Comparison of ENCODE assay signal across 8 mouse cellular contexts in the genomic region with DNA sequence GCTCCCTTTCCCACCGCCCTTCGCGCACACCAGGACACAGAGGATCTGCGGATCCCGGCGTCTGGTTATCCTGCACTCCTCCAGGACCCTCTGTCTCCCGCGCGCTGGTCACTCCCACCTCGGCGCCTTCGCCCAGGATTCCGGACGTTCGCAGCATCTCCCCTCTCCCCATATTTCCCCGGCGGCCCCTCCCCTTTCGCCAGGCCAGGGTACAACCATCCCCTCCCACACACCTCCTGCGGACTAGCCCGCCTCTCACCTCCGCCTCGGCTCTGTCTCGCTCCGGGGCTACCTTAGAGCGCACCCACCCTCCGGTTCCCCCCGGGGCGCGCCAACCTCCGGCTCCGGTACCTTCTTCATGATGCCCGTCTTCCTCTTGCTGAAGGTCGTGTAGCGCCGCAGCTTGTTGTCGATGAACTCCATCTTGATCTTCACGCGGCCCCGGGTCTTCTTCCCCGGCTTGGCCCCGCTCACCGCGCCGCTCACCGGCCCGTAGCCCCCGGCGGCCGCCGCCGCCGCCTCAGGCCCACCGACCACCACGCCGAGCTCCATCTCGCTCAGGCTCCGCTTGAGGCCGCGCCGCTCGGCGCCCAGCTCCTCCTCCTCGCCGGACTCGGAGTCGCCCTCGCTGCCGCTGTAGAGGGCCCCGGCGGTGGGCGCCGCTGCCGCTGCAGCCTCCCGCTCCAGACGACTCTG. TPM values are rescaled to one million over a fixed set of nuclear protein-coding genes. Genes with fewer than 3 reads are reported as not detected.
A peak's percentile ranks its signal among the peaks of the same experiment; 100 is the strongest.
DNase-seq lines count a peak whose midpoint lies in the region; ATAC-seq lines count a peak whose summit lies in the region.

No protein-coding gene starts in this region.

- H3K9ac ChIP-seq in embryonic facial prominence, embryonic 13.5 days, result peak overlapping the region; percentile 100
- H3K9ac ChIP-seq in hindbrain, embryonic 13.5 days, result peak overlapping the region; percentile 98
- peak overlapping the region; percentile 98 for H3K9ac ChIP-seq in liver, embryonic 12.5 days
- peak overlapping the region; percentile 99 for H3K9ac ChIP-seq in neural tube, embryonic 12.5 days

- no peak for ATAC-seq in embryonic facial prominence, embryonic 13.5 days (ENCODE audit: insufficient number of reproducible peaks, insufficient read depth, low FRiP score, low TSS enrichment, low read depth)
- ATAC-seq in hindbrain, embryonic 13.5 days (ENCODE audit: low FRiP score), result peak; percentile 0; the same call in 1 of the 2 replicates
- no peak for ATAC-seq in liver, embryonic 12.5 days
- ATAC-seq in neural tube, embryonic 12.5 days (ENCODE audit: low FRiP score, low read depth), result peak; percentile 5; the same call in 1 of the 2 replicates

- H3K27me3 ChIP-seq in embryonic facial prominence, embryonic 13.5 days, result no peaks in the 10 kb centered on the region
- no peaks in the 10 kb centered on the region for H3K27me3 ChIP-seq in hindbrain, embryonic 13.5 days
- H3K27me3 ChIP-seq in liver, embryonic 12.5 days (replicated peaks), result no peaks in the 10 kb centered on the region
- H3K27me3 ChIP-seq in neural tube, embryonic 12.5 days (replicated peaks), result no peaks in the 10 kb centered on the region

- DNase-seq in heart, adult 18-20 months, result peak; percentile 44 to 64
- no peak for DNase-seq in heart, adult 8-10 months (ENCODE audit: low spot score)
- DNase-seq in adipocyte (ENCODE audit: low spot score), result peak; percentile 21
- peak; percentile 61 to 63 for DNase-seq in thymus, postnatal 36 days

- H3K4me2 ChIP-seq in embryonic facial prominence, embryonic 13.5 days, result peak overlapping the region; percentile 94
- H3K4me2 ChIP-seq in hindbrain, embryonic 13.5 days, result peak overlapping the region; percentile 95
- peak overlapping the region; percentile 95 for H3K4me2 ChIP-seq in liver, embryonic 12.5 days
- peak overlapping the region; percentile 89 for H3K4me2 ChIP-seq in neural tube, embryonic 12.5 days (replicated peaks)

- no peaks in the 10 kb centered on the region for H3K9me3 ChIP-seq in embryonic facial prominence, embryonic 13.5 days
- no peaks in the 10 kb centered on the region for H3K9me3 ChIP-seq in hindbrain, embryonic 13.5 days
- H3K9me3 ChIP-seq in liver, embryonic 12.5 days (replicated peaks), result no peaks in the 10 kb centered on the region
- no peaks in the 10 kb centered on the region for H3K9me3 ChIP-seq in neural tube, embryonic 12.5 days

- peak overlapping the region; percentile 96 for H3K27ac ChIP-seq in embryonic facial prominence, embryonic 13.5 days
- peak overlapping the region; percentile 96 for H3K27ac ChIP-seq in hindbrain, embryonic 13.5 days
- peak overlapping the region; percentile 87 for H3K27ac ChIP-seq in liver, embryonic 12.5 days
- peak overlapping the region; percentile 87 for H3K27ac ChIP-seq in neural tube, embryonic 12.5 days

- under 1% methylated on average over 71 of the region's 75 CpGs for WGBS in embryonic facial prominence, embryonic 13.5 days
- WGBS in hindbrain, embryonic 13.5 days, result 1% methylated on average over 70 of the region's 75 CpGs
- under 1% methylated on average over 68 of the region's 75 CpGs for WGBS in liver, embryonic 12.5 days (ENCODE audit: insufficient replicate concordance)
- WGBS in neural tube, embryonic 12.5 days, result under 1% methylated on average over 75 of the region's 75 CpGs

- H3K36me3 ChIP-seq in embryonic facial prominence, embryonic 13.5 days, result peaks cover 22% of the 10 kb centered on the region
- H3K36me3 ChIP-seq in hindbrain, embryonic 13.5 days, result peaks cover 19% of the 10 kb centered on the region
- peaks cover 25% of the 10 kb centered on the region for H3K36me3 ChIP-seq in liver, embryonic 12.5 days
- peaks cover 21% of the 10 kb centered on the region for H3K36me3 ChIP-seq in neural tube, embryonic 12.5 days

- H3K4me3 ChIP-seq in embryonic facial prominence, embryonic 13.5 days, result peak overlapping the region; percentile 95
- peak overlapping the region; percentile 99 for H3K4me3 ChIP-seq in hindbrain, embryonic 13.5 days
- peak overlapping the region; percentile 95 for H3K4me3 ChIP-seq in liver, embryonic 12.5 days
- H3K4me3 ChIP-seq in neural tube, embryonic 12.5 days, result peak overlapping the region; percentile 97

- H3K4me1 ChIP-seq in embryonic facial prominence, embryonic 13.5 days, result peaks cover 42% of the 10 kb centered on the region
- H3K4me1 ChIP-seq in hindbrain, embryonic 13.5 days (replicated peaks), result peaks cover 42% of the 10 kb centered on the region
- peaks cover 47% of the 10 kb centered on the region for H3K4me1 ChIP-seq in liver, embryonic 12.5 days
- H3K4me1 ChIP-seq in neural tube, embryonic 12.5 days, result peaks cover 38% of the 10 kb centered on the region

RNA-seq across cellular contexts. Expression of a gene that starts 0.8 kb away (rescaled TPM):
- total RNA-seq in heart, adult 18-20 months (2021), result 10 to 100 TPM; 88.4 to 93.6 TPM
- total RNA-seq in heart, adult 8-10 months (2022), result 100 to 1,000 TPM in 2 of 4 experiments, 10 to 100 TPM in 2; 84.1 to 121 (median 98.6) TPM
- 6.3 and 8.9 TPM in 2 replicates for polyA plus RNA-seq in embryonic facial prominence, embryonic 13.5 days (2015; fragmentation: Nextera tagmentation; extraction: Ambion mirVana)
- polyA plus RNA-seq in hindbrain, embryonic 13.5 days (2015; fragmentation: Nextera tagmentation; extraction: Ambion mirVana), result 4.6 and 4.8 TPM in 2 replicates
- polyA plus RNA-seq in liver, embryonic 12.5 days (2016; fragmentation: Nextera tagmentation; extraction: Ambion mirVana), result 6.6 and 6.8 TPM in 2 replicates
- 5.6 and 8.4 TPM in 2 replicates for polyA plus RNA-seq in neural tube, embryonic 12.5 days (2016; fragmentation: Nextera tagmentation; extraction: Ambion mirVana)

RNA-seq across cellular contexts. Expression of a gene that starts 8.9 kb away (rescaled TPM):
- 10 to 100 TPM; 23.9 to 25.7 TPM for total RNA-seq in heart, adult 18-20 months (2021)
- 10 to 100 TPM; 22.7 to 28.0 (median 24.9) TPM for total RNA-seq in heart, adult 8-10 months (2022)
- 10.7 and 11.4 TPM in 2 replicates for polyA plus RNA-seq in embryonic facial prominence, embryonic 13.5 days (2015; fragmentation: Nextera tagmentation; extraction: Ambion mirVana)
- polyA plus RNA-seq in hindbrain, embryonic 13.5 days (2015; fragmentation: Nextera tagmentation; extraction: Ambion mirVana), result 17.1 and 21.6 TPM in 2 replicates
- polyA plus RNA-seq in liver, embryonic 12.5 days (2016; fragmentation: Nextera tagmentation; extraction: Ambion mirVana), result 0.69 and 0.93 TPM in 2 replicates
- polyA plus RNA-seq in neural tube, embryonic 12.5 days (2016; fragmentation: Nextera tagmentation; extraction: Ambion mirVana), result 13.4 and 15.3 TPM in 2 replicates

RNA-seq across cellular contexts. Expression of a gene that starts 58.6 kb away (rescaled TPM):
- 1 to 10 TPM; 1.2 to 1.5 TPM for total RNA-seq in heart, adult 18-20 months (2021)
- 1 to 10 TPM; 1.7 to 2.2 (median 1.8) TPM for total RNA-seq in heart, adult 8-10 months (2022)
- 60.8 and 63.5 TPM in 2 replicates for polyA plus RNA-seq in embryonic facial prominence, embryonic 13.5 days (2015; fragmentation: Nextera tagmentation; extraction: Ambion mirVana)
- polyA plus RNA-seq in hindbrain, embryonic 13.5 days (2015; fragmentation: Nextera tagmentation; extraction: Ambion mirVana), result 20.4 and 21.8 TPM in 2 replicates
- polyA plus RNA-seq in liver, embryonic 12.5 days (2016; fragmentation: Nextera tagmentation; extraction: Ambion mirVana), result 38.5 and 39.3 TPM in 2 replicates
- polyA plus RNA-seq in neural tube, embryonic 12.5 days (2016; fragmentation: Nextera tagmentation; extraction: Ambion mirVana), result 40.5 and 42.3 TPM in 2 replicates

Comparison
In these comparisons a context has a peak if more than half of its experiments do, and no peak if none do; other contexts are left out.
1. ATAC-seq: peak in hindbrain, embryonic 13.5 days (single experiment) and neural tube, embryonic 12.5 days (single experiment); none in embryonic facial prominence, embryonic 13.5 days (single experiment) and liver, embryonic 12.5 days (single experiment).
2. Peak in every context shown above with its lines, with median percentiles within 50 percentile points of each other: H3K27ac ChIP-seq, H3K4me2 ChIP-seq, H3K4me3 ChIP-seq and H3K9ac ChIP-seq.